Mouse (Mus musculus): Measurements from ENCODE around the gene Vsx1.

Vsx1 gene

DNA sequence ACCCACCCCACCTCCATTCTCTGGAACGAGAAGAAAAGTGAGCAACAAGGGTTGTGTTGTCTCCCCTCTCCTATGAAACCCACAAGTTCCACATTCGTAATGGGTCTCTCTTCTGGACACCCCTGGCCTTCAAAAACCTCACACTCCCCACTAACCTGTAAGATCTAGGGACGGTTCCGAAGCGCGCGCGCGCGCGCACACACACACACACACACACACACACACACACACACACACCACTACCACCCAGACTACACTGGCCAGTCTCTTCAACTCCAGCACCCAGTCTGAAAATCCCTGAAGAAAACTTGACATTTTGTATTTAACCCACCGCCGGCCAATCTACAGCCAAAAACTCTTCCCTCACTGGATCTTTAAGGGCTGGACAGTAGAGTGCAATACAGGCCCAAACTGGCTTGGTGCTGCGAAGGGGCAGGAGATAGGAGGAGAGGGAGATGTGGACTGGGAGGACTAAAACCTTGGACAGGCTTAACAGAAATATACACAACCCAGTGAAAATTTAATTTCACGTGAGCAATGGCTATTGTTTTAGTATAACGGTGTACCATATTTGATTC is at the start of gene Vsx1:
TSS of gene Vsx1 (minus strand) at position 138 of the 578 bp plus-strand sequence.
- no peak for DNase-seq

DNA sequence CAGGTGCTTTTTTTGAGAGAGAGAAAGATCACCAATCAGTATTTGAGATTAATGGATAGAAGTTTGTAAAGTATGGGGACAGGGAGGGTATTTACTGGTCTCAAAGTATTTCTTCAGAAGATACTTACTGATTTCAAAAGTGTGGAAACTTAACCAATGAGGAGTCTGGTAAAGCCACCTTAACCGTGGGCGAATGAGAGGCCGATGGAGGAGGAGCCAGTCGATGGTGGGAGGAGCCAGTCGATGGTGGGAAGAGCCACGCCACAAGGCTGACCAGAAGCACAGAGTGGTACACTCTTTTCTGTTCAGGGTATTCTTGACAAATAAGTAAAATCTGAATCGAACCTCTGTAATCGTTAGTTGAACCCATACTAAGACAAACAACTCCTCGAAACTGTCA is 48.7 kb upstream of the Vsx1 start:
- no peak for DNase-seq

DNA sequence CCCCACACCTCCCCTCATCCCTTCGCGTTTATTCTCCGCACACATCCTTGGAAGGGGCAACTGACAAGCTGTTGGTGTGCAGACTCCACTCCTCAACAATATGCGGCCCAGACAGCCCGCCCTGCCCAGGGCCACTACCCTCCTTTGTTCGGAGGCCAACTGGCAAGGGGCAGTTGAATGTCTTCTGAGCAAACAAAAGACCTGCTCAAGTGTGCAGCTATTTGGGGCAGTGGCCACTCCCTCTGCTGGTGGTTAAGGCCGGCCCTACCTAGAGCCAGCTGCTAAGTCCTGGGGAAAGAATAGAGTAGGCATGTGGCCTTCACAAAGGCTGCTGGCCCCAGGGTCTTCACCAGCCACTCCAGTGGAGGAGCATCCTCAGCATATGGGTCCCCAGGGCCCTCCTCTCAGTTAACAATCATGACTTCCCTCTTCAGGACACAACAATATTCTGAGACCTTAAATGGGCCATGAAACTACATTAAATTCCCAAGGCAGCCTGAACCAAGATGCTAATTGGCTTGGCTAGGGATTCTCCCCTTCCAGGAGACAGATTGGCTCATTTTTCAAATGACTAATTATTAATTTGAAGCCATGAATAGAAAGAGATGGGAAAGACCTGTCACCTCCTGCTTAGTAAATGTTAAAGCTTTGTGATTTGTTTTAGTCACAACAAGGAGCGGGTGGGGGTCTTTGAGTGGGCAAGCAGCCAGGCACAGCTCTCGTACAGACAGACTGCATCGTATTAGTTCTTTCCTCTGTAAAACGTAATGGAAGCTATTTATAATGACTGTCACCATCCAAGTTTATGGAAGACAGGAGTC is 46.8 kb upstream of the Vsx1 start:
- peak; percentile 68 for DNase-seq

DNA sequence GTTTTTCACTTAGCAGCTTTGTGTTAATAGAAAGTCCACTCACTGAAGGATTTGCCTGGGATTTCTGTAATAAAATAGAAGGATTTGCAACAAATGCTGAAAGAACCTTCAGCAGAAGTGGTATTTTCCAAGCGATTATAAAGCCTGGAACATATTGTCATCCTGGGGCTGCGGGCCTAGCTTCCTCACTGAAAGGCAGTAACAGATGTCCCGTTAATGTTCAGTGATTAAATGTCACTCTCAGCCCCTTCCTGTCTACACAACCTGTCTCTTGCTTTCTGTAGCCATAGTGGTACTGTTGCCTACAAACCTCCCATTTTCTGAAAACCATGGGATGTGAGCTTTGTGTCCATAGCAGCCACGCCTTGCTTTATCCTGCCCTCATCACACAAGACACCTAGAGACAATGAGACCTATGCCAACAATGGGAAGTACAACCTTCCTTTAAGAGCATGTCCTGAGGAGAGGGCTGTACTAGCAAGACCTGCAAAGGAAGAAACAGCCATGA is 23.1 kb upstream of the Vsx1 start:
- no peak for DNase-seq

DNA sequence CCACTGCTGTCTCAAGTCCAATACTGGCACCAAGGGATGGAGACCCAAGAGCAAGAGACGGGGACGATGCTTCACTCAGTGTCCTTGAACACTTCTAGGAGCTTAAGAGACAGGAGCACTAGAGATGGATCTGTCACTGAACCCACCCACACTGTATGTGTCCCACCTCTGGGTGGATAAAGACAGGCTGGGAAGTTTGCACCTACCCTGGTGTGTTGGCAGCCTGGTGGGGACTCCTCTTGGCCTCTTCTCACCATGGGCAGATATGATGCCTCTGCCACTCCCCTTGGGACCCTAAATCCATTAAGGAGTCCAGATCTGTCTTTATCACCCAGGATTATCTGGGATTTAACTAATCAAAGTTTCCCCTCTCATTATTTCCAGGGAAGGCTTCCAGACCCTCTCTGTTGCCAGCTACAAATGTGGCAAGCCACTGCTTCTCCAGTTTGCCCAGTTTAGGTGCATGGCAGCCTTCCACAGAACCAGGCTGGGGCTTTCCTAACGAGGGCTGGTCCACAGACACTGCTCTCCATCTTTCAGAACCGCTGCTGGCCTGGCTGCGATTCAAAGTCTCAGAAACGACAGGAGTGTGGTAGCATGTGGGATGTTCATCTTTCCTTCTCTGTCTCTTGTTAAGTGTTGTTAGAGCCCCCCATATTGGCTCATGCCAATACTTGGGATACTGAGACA is 2.5 kb upstream of the Vsx1 start:
- no peak for DNase-seq

DNA sequence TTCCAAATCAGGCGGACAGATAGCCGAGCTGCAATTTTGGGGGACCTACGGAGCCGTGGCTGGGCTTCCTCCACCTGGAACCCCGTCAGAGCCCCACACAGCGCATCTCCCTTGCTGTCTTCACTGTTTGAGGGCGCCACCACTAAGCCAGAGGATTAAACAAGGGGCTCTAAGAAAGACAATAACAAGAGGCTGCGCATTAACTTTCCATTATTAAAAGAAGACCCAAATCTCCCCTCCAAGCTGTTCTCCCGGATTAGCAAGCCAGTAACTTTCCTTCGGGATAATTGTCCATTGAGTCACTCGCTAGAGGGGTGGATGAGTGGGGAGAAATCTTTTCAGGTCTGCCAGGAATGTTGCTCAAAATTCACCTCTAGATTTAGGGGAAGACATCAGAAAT is 1.1 kb upstream of the Vsx1 start:
- DNase-seq = no peak

DNA sequence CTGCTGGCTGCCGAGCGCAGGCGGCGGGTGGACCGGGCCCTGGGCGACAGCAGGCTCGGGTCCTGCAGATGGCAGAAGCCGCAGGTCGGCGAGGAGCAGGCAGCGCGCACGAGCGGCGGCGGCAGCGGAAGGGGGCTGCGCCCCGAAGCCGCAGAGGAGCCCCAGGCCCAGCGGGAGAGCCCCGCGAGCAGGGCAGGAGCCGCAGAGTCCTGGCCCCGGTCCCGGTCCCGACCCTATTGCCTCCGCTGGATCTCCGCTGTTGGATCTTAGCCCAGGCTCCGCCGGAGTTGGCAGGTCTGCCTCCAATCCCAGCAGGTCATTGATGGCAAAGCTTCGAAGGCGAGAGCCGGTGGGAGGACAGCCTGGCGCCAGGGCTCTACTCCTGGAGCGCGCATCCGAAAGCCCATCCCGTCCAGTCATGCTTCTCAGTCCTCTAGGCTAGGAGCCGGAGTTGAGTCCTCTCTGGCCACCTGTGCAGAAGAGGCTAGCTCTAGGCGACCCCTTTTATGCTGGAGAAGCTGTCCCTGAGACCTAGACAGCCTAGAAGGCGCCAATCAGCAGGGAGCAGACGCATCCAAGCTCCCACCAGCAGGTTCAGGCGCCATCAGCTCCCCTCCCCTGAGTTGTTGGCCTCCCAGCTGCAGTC is 496 bp downstream of the Vsx1 start:
- DNase-seq = no peak

DNA sequence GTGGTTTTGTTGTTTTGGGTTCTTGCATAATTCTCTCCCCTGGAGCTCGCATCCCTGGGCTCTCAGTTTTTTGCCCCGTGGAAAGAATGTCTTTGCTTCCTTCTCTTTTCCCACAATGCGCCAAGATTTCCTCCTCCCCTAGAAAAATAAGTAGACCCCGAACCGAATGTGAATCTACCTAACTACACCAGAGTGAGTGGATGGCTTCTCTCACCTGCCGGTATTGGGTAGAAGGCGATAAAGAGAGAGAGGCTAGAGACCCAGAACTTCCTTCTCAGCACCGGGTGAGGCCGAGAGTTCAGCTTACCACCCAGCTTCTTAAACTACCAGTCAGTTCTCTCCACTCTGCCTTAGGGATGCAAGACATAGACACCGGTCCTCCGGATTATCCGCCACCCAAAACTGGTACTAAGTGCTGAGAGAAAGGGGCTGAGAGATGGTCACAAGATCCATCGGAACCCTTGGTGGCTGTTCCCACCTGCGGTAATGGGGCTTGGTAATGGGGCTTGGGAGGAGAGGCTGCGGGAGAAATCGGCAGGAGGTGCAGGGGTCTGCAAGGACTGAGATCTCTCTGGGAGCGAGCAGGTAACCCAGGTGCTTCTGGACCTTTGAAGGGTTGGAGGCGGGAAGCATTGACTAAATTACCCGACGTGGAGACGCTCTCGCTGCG is 1.2 kb downstream of the Vsx1 start:
- no peak for DNase-seq

DNA sequence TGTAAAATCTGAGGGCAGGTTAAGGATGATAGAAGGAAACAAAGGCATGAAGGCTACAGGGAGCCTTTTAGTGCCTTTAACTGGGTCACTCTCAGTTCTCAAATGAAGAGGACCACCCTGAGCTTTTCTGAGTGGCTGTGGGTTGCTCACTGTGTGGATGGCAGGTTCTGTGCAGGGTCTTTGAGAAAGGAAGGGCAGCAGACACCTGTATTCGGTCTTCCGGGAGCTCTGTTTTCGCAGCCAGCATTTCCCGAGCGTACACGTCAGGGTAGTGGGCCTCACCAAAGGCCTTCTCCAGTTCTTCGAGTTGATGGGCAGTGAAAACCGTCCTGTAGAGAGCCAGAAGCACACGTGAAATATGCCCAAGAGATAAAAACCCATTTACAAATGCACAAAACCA is 3.8 kb downstream of the Vsx1 start:
- no peak for DNase-seq

DNA sequence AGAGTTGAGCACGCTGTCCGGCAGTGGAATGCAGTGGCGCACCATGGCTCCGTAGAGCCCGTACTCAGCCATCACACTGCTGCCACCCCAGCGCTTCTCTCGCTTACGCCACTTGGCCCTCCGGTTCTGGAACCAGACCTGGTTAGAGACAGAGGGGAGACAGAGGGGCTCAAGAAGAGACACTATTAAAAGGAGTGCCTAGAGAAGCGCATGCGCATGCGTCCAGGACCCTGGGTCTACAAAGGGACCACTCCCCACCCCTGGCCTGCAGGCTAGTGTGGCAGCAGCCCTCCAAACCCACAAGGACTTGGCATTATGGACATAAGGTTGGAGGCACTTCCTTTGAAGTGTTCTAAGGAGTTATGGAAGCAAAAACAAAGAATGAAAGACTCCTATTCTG is 4.7 kb downstream of the Vsx1 start:
- no peak for DNase-seq

DNA sequence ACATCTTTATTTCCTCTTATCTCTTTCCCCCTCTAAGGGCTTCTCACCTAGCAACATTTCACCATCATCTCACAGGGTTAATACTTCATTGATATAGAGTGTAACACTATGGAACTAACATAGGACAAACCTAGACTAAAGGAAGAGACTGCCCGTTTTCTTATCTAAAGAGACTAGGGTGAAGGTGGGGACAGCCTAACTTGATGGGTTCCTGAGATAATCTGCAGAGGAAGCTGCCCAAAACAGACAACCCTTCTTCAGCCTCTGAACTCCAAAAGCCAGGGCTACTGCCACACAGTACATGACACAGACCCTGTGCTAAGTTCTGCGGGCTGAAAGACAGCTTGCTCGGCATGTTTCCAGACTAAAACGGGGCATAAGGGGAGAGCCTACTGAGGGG is 7.6 kb downstream of the Vsx1 start:
- DNase-seq = no peak

DNA sequence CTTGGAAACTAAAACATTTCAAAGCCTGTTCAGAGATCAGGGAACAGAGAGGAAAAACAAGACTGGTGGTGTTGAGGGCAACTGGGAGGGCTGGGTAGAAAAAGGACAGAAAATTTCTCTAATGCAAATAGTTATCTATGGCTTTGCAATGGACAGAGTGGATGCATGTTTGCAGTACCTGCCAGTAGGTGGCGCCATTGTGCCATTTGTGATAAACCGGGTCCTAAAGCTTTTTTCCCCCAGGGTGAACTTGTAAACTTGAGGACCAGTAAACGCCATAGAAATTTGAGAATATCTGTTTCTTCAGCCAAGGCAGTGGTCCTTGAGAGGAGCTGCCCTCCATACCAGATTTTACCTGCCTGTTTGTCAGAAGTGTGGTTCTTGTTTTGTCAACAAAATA is 10.8 kb downstream of the Vsx1 start:
- DNase-seq = peak; percentile 88

DNA sequence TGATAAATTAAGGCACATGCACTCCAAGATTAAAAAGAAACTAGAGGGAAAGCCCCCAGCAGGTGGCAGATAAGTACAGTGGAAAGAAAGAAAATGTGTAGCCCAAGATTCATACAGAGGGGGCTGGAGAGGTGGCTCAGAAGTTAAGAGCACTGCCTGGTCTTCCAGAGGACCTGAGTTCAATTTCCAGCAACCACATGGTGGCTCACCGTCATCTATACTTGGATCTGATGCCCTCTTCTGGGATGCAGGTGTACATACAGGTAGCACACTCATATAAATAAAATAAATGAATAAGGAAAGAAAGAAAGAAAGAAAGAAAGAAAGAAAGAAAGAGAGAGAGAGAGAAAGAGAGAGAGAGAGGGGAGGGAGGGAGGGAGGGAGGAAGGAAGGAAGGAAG is 13.6 kb downstream of the Vsx1 start:
- DNase-seq = no peak

DNA sequence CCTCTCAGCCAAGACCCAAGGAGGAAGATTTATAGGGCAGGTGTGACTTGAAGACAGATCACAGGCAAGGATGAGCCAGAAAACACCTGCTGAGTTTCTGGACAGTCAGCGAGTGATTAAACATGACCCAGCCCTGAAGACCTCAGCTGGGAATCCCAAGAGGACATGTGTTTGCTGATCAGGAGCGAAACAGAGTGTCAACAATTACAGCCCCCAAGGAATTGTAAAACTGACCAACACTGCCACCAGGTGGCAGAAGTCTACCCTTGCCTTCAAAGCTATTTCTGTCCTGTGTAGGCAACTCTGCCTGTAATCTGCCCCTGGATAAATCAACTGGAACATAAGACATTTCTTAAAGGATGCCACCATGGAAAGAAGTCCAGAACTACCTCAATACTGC is 14.3 kb downstream of the Vsx1 start:
- DNase-seq = peak; percentile 84

DNA sequence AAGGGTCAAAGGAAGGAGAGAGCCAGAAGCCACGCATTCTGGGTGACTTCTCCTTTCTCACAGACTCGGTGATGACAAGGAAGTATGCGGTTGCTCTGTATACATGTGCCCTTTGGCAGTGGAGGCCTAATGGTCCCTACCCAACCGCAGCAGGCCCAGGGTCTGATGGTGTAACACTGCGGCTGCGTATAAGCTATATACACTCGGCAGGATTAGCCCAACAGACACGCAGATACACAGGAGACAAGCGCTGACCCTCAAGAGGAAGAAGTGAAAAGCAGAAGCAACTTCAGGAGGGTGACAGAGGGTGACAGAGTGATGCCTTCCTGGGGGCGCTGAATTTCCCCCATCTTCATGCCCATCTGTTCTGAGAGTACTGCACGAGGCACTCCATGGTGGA is 15.2 kb downstream of the Vsx1 start:
- DNase-seq = no peak

DNA sequence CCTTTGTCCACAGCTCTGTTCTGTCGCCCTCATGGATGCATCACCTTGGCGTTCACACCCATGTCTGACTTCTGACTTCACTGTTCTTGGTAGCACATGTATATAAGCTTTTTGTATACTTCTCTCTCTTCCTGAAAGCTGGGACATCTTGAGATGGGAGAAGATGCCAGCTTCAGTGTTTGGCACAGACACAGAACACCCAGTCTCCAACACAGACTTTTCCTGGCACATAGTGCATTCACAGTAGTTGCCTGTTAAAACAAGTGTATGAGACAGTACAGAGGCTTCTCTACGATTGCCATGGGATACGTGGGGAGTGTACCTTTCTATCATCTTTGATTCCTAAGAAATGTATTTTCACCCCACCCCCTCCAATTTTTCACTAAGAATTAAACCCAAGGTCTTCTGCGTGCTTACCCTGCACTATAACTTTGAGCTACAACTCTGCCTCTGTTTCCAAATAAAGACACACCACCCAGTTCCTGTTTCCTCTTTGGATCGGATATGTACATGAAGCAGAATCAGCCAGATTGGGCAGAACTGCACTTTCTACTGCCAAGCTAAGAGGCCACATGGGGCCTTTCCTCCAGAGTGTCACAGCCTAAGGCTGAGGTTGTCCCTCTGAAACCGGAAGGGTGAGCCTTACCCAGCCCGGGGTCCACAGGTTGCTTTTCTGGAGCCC is 17.4 kb downstream of the Vsx1 start:
- no peak for DNase-seq

DNA sequence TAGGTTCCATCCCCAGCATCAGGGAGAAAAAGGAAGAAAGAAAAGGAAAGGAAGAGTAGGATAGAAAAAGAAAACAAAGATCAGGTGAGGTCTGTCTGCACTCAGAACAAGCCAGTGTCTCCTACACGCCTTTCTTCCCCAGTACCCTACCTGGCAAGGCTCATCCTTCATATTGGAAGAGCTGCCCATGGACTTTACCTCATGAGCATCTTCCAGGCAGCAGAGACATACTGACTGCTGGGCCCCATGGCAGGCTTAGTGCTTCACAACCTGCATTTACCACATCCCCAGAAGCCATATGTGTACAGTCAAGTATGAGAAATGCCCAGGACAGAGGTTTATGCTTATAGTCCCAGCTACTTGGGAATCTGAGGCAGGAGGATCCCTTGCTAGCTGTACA is 18.2 kb downstream of the Vsx1 start:
- DNase-seq = no peak

DNA sequence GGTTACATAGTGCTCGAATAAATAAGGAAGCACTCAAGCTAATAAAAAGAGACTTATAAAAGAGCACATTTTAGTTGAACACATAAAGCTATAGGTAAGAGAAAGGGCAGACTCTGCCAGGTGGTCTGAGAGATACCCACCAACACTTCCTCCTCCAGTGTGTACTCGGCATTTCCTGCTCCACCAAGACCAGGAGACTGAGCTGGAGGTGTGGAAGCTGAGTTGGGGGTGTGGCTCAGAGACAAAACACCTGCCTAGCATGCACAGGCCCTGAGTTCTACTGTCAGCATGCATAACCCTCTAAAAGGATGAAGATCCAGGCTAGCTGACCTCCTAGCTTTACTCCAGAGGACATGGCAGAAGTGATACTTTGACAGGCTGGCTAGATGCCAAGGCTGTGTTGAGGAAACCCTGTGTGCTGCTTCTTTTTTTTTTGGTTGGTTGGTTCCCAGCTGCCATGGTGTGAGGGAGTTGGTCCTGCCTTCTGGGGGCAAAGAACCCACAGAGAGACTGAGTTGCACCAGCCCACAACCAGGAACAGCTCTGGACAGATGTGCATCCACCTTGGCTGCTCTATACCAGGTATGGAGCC is 19.6 kb downstream of the Vsx1 start:
- DNase-seq = no peak

DNA sequence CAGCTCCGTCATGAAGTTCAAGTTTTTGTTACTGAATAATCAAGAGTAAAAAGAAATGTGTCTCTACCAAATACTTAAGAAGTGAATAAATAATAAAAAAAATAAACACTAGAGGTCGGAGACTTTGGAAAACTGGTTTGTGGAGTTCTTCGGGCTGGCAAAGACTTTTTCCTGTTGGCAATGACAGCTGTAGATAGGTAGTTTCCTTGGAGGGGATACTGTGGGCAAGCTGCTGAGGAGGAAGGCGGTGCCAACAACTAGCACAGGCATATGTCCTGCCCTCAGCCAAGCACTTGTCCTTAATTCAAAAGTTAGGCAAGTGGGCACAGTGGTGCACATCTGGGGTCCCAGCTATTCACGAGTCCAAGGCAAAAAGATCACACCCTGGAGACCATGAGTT is 20.2 kb downstream of the Vsx1 start:
- DNase-seq = no peak

DNA sequence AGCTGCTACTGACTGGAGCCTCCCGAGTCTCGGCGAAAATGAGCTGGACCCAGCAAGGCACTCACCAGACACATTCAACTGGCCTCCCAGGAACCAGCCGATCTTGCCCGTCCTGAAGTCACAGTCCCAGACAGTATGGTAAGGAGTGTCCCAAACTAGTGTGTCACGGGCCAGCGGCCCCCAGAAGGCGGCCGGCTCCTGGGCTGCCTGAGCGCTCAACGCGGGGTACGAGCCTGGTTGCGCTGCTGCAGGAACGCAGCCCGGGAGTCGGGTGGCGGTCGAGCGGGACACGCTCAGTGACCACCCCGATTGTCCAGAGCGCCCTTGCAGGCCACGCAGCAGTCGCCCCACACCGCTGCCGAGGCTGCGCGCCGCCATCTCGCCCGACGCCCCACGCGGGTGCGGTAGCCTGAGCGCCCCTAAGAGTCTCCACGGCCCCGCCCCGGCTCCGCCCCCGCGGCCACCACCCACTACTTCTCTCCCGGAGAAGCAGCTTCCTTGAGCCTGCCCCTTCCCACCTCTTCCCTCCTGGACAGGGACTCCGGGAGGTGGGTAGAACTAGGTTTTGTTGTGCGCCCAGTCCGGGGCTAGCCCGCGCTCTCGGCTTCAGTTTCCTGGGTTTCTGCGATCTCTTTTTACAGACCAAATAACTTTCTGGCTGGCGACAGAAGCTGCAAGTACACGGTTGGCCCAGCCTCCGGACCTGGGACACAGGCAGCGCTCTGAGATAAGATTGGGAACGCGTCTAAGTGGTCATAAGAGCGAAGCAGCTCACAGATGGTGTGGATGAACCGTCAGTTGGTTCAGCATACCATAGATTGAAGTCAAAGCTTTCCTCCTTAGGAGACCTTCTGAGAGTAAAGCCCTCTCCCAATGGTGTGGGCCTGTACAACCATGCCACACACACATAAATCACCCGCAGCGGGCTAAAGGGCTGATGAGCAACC is 21.1 kb downstream of the Vsx1 start, which contains the start of gene Acss1:
TSS of gene Acss1 (minus strand) at position 681 of the 947 bp plus-strand sequence.
- peak; percentile 68 for DNase-seq

Data from embryo, embryonic 11 days (tissue).